Mouse (Mus musculus) kidney, adult 10 weeks (tissue): ENCODE results near the gene Defa36. TPM values are rescaled to one million over a fixed set of nuclear protein-coding genes. Genes with fewer than 3 reads are reported as not detected.

Source experiments
- polyA plus RNA-seq: library from polyadenylated mRNA; stranded (reverse); fragments of 350-450 nt; fragmentation: Illumina TruSeq; extraction: RNeasy Lipid Tissue Mini Kit (QIAGEN cat#74804); gene quantifications from one replicate; pipeline ENCODE4 v1.2.3, GENCODE M21; 2014; ENCODE audit warnings: low read depth, low replicate concordance

Defa36 gene
- polyA plus RNA-seq = not detected

GRCm38 (mm10) chr8:21427111-21427510 is at the start of gene Defa36:
Defa36 (plus strand) TSS chr8:21427411.

GRCm38 (mm10) chr8:21378215-21378614 is 49.0 kb upstream of the Defa36 start, which contains the start of gene Defa2:
Defa2 (plus strand) TSS chr8:21378515.

GRCm38 (mm10) chr8:21391511-21391910 is 35.7 kb upstream of the Defa36 start, which contains the start of gene Defa33:
Defa33 (plus strand) TSS chr8:21391811.

GRCm38 (mm10) chr8:21456460-21456859 is 29.2 kb downstream of the Defa36 start, which contains the start of gene Gm7849:
Gm7849 (minus strand) TSS chr8:21456560.

Other genes starting within 250 kb of the Defa36 start
- 2.1 TPM for gene Defa31, start 235.8 kb upstream of the Defa36 start, polyA plus RNA-seq
- gene Gm15293, start 225.8 kb upstream of the Defa36 start, polyA plus RNA-seq = not detected
- gene Gm15292, start 177.7 kb upstream of the Defa36 start, polyA plus RNA-seq = not detected
- not detected for gene Defa27, start 111.9 kb upstream of the Defa36 start, polyA plus RNA-seq
- not detected for gene Defa29, start 100.4 kb upstream of the Defa36 start, polyA plus RNA-seq
- not detected for gene Defa2, start 48.9 kb upstream of the Defa36 start, polyA plus RNA-seq
- gene Defa33, start 35.6 kb upstream of the Defa36 start, polyA plus RNA-seq = not detected
- not detected for gene Gm7849, start 29.1 kb downstream of the Defa36 start, polyA plus RNA-seq
- not detected for gene Defa20, start 81.8 kb downstream of the Defa36 start, polyA plus RNA-seq
- gene Defa32, start 101.6 kb downstream of the Defa36 start, polyA plus RNA-seq = not detected
- not detected for gene Defa37, start 138.0 kb downstream of the Defa36 start, polyA plus RNA-seq
- gene Defa28, start 155.6 kb downstream of the Defa36 start, polyA plus RNA-seq = not detected
- not detected for gene Gm7861, start 167.1 kb downstream of the Defa36 start, polyA plus RNA-seq
- gene Defa26, start 190.8 kb downstream of the Defa36 start, polyA plus RNA-seq = not detected
- gene Defa17, start 228.4 kb downstream of the Defa36 start, polyA plus RNA-seq = not detected
- not detected for gene Defa34, start 238.4 kb downstream of the Defa36 start, polyA plus RNA-seq